Mouse (Mus musculus): Measurements from ENCODE around the gene Cfap126. TPM values are rescaled to one million over a fixed set of nuclear protein-coding genes. Genes with fewer than 3 reads are reported as not detected.
"Not testable (repeated sequence)": the region's sequence is repeated elsewhere in the genome, so short reads cannot be mapped to it uniquely, and the experiment has no call there.

Cfap126 gene
- polyA plus RNA-seq (2015; fragmentation: Nextera tagmentation; extraction: Ambion mirVana), result 2.3 and 2.7 TPM in 2 replicates

DNA sequence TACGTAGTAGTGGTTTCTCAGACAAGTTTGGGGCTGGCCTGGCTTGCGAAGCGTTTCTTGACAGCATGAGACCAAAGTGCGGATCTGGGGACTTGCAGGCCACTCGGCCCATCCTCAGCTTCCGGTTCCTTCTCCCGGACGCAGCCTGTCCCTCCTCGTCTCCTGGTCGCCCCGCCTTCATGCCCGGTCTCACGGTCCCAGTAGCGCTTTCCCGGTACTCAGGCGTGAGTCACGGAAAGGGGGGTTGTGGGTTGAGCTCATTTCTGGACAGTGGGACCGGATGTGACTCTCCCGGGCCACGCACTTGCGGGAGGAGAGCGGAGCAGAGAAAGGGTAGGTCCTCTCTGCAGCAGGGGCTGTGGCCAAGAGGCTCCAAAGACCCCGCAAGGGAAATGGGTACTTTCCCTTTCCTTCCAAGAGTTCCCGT, at the start of gene Cfap126:
Gene Cfap126 (plus strand): TSS at position 46 of the 427 bp plus-strand sequence.
- peak; percentile 43 for DNase-seq (ENCODE audit: low spot score)

DNA sequence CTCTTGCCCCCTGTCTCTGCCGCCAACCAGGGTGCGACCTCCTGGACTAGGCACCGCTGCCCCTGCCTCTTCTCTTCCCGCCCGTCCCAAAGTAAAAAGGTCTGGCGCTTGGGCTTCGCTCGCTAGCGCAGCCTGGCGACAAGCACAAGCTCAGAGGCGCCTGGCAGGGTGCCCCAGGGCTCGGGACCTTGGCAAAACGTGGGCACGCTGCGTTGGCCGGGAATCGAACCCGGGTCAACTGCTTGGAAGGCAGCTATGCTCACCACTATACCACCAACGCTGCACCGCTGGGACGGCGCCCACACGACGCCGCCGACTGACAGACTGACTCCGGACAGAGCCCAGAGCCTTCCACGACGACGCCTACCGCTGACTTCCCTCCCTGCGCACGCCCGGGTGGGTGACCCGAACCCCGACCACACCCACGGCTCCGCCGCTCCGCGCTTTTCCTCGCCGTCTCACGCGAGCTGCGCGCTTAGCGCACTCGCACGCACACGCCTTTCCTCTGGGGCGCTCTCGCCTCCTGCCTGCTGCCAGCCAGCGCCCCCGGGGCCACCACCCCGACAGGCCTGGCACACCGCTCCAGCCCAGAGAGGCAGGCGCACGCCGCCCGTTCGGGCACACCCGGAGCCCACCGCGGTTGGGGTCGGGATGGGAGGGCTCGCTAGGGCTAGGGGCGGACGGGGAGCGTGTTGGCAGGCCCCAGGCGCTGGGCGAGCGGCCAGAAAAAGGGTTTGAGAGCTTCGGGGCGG, 49.1 kb upstream of the Cfap126 start, which contains the start of gene Fcgr3:
Gene Fcgr3 (minus strand): TSS at position 445 of the 752 bp plus-strand sequence.
- DNase-seq (ENCODE audit: low spot score), result peak; percentile 69

DNA sequence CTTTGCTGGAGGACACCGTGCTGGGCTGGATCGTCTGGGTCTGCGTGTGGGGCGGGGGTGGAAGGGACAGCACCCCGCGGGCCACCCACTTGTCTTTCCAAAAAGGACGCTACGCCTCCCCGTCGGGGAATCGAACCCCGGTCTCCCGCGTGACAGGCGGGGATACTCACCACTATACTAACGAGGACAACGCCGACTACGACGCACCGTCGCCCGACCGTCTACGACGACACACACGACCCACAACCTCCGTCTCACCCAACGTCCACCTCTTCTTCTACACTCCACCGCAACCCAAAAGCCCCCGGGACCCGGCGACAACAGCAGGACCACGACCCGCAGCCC, 48.5 kb upstream of the Cfap126 start:
- DNase-seq (ENCODE audit: low spot score), result not testable (repeated sequence)

DNA sequence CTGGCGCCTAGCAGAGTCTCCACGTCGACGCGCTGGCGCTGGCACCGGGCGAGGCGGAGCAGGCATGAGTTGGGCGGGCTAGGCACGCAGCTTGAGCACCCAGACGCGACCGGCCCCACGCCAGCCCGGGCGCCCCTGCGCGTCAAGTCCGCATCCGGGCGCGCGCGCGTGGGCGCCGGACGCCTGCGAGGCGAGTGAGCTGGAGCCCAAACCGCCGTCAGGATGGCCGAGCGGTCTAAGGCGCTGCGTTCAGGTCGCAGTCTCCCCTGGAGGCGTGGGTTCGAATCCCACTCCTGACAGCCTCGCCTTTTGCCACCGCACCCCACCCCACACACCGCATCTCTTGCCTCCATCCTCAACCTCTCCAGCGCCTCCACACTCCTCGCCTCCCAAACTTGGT, 48.0 kb upstream of the Cfap126 start:
- DNase-seq (ENCODE audit: low spot score), result not testable (repeated sequence)

DNA sequence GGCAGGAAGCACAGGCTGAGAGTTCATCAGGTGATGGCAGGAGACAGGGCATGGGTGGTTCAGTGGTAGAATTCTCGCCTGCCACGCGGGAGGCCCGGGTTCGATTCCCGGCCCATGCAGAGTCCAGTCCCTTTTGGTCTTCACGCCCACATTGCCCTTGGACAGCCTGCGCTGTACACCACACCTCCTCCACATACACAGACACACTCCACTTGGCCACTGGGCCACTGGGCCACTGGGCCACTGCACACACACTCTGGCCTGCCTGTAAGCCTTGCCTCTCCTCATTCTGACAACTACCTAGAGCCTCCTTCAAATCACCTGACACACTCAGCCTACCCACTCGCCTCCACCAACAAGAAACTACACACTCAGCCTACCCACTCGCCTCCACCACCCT, 47.1 kb upstream of the Cfap126 start:
- DNase-seq (ENCODE audit: low spot score), result not testable (repeated sequence)

DNA sequence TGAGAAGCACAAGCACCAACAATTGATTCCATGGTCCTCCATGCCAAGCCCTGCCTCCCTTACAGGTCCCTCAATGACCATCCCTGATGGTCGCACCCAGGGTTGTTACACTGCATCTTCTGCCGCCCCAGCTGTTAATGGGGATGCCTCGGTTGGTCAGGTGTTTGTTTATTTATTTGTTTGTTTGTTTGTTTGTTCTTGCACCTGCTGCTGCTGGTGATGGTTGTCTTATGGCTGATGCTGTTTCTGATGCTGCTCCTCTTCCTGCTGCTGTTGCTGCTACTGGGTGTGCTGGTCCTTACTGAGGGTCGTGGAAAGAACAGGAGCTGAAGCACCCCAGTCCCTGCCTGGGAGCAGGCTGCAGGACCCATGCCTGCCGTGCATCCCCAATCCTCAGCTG, 45.8 kb upstream of the Cfap126 start:
- not testable (repeated sequence) for DNase-seq (ENCODE audit: low spot score)

DNA sequence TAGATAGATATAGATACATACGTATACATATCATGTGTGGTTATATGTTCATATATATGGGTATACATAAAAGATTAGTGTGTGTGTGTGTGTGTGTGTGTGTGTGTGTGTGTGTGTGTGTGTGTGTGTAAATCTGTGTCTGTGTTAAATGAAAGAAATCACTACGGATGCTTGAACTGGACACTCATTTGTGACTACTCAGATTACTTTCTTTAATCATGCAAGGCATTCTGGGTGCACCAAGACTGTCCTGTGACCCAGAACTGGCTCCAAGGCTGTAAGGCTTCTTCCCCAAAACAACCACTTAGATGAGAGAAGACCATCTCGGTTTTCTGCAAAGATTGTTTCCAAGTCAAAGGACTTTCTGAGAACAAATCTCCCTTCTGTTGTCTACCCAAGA, 44.2 kb upstream of the Cfap126 start:
- peak; percentile 21 for DNase-seq (ENCODE audit: low spot score)

DNA sequence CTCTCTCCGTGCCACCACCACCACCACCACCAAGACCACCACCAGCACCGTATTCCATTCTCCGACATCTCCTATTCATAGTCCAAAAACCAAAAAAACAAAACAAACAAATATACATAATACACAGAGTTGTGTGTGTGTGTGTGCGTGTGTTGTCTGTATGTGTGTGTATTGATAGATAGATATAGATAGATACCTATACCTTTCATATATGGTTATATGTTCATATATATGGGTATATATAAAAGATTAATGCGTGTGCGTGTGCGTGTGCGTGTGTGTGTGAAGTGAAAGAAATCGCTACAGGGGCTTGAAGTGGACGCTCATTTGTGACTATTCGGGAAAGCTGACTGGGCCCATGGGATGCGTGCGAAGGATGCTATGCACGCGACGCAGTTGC, 42.8 kb upstream of the Cfap126 start:
- not testable (repeated sequence) for DNase-seq (ENCODE audit: low spot score)

DNA sequence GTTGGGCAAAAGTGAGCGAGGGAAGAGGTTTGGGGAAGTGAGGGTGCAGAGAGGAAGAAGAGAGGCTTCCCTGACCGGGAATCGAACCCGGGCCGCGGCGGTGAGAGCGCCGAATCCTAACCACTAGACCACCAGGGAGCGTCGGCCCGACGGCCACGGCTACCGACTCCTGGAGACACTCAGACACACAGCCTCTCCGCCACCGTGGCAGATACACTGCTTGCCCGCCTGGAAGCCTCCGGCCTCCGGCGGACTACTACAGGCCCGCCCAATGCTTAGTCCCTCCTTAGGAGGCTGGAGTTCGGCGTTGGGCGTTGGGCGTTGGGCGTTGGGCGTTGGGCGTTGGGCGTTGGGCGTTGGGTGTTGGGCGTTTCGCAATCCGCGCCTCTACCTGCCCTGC, 42.0 kb upstream of the Cfap126 start:
- DNase-seq (ENCODE audit: low spot score), result not testable (repeated sequence)

DNA sequence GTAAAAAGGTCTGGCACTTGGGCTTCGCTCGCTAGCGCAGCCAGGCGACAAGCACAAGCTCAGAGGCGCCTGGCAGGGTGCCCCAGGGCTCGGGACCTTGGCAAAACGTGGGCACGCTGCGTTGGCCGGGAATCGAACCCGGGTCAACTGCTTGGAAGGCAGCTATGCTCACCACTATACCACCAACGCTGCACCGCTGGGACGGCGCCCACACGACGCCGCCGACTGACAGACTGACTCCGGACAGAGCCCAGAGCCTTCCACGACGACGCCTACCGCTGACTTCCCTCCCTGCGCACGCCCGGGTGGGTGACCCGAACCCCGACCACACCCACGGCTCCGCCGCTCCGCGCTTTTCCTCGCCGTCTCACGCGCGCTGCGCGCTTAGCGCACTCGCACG, 41.5 kb upstream of the Cfap126 start:
- DNase-seq (ENCODE audit: low spot score), result not testable (repeated sequence)

DNA sequence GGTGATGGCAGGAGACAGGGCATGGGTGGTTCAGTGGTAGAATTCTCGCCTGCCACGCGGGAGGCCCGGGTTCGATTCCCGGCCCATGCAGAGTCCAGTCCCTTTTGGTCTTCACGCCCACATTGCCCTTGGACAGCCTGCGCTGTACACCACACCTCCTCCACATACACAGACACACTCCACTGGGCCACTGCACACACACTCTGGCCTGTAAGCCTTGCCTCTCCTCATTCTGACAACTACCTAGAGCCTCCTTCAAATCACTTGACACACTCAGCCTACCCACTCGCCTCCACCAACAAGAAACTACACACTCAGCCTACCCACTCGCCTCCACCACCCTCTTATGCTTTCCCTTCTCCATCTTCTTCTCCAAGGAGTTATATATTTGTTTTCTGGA, 39.4 kb upstream of the Cfap126 start:
- not testable (repeated sequence) for DNase-seq (ENCODE audit: low spot score)

DNA sequence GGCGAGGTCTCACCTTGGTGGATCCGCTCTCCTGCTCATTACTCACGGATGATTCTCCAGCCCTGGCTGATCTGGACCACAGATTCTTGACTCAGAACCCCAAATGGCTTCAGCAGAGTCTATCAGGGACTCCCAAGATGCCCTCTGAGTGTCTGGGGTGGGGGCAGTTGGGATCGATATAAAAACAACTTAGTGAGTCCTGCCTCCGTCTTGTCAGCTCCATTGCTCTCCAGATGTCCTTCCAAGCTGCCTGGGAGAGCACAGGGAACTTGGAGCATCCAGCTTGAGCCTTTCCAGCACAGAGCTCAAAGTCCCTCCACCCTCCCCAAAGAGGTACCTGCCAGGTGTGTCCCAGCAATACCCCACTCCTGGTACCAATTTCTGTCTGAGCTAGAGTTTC, 37.5 kb upstream of the Cfap126 start:
- not testable (repeated sequence) for DNase-seq (ENCODE audit: low spot score)

DNA sequence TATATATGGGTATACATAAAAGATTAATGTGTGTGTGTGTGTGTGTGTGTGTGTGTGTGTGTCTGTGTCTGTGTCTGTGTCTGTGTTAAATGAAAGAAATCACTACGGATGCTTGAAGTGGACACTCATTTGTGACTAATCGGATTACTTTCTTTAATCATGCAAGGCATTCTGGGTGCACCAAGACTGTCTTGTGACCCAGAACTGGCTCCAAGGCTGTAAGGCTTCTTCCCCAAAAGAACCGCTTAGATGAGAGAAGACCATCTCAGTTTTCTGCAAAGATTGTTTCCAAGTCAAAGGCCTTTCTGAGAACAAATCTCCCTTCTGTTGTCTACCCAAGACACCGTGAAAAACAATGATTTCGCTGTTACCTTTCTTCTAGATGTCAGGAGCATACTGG, 36.5 kb upstream of the Cfap126 start:
- not testable (repeated sequence) for DNase-seq (ENCODE audit: low spot score)

DNA sequence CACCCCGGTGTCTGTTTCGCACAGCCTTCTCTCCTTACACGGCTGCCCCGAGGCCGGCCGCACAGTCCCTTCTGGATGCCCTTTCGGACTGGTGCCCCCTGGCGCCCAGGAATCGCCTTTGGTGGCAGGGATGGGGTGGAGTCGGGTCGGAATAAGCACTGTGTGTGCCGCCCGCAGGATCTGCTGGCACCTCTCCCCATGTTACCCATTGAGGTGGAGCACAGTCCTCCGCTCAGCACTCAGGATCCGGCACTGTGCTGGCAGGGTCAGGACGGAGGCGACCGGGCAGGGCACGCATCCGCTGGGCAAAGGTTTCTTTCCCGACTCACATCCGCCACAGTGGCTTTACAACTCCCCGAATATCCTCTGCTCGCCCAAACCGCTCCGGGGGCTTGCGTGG, 35.8 kb upstream of the Cfap126 start:
- not testable (repeated sequence) for DNase-seq (ENCODE audit: low spot score)

DNA sequence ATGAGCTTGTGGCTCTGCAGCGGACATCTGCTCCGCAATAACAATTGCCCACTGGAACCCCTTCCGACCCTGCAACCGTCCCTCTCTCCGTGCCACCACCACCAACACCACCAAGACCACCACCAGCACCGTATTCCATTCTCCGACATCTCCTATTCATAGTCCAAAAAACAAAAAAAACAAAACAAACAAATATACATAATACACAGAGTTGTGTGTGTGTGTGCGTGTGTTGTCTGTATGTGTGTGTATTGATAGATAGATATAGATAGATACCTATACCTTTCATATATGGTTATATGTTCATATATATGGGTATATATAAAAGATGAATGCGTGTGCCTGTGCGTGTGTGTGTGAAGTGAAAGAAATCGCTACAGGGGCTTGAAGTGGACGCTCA, 35.3 kb upstream of the Cfap126 start:
- DNase-seq (ENCODE audit: low spot score), result not testable (repeated sequence)

DNA sequence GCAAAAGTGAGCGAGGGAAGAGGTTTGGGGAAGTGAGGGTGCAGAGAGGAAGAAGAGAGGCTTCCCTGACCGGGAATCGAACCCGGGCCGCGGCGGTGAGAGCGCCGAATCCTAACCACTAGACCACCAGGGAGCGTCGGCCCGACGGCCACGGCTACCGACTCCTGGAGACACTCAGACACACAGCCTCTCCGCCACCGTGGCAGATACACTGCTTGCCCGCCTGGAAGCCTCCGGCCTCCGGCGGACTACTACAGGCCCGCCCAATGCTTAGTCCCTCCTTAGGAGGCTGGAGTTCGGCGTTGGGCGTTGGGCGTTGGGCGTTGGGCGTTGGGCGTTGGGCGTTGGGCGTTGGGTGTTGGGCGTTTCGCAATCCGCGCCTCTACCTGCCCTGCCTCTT, 34.4 kb upstream of the Cfap126 start:
- not testable (repeated sequence) for DNase-seq (ENCODE audit: low spot score)

DNA sequence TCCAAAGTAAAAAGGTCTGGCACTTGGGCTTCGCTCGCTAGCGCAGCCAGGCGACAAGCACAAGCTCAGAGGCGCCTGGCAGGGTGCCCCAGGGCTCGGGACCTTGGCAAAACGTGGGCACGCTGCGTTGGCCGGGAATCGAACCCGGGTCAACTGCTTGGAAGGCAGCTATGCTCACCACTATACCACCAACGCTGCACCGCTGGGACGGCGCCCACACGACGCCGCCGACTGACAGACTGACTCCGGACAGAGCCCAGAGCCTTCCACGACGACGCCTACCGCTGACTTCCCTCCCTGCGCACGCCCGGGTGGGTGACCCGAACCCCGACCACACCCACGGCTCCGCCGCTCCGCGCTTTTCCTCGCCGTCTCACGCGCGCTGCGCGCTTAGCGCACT, 33.9 kb upstream of the Cfap126 start:
- not testable (repeated sequence) for DNase-seq (ENCODE audit: low spot score)

DNA sequence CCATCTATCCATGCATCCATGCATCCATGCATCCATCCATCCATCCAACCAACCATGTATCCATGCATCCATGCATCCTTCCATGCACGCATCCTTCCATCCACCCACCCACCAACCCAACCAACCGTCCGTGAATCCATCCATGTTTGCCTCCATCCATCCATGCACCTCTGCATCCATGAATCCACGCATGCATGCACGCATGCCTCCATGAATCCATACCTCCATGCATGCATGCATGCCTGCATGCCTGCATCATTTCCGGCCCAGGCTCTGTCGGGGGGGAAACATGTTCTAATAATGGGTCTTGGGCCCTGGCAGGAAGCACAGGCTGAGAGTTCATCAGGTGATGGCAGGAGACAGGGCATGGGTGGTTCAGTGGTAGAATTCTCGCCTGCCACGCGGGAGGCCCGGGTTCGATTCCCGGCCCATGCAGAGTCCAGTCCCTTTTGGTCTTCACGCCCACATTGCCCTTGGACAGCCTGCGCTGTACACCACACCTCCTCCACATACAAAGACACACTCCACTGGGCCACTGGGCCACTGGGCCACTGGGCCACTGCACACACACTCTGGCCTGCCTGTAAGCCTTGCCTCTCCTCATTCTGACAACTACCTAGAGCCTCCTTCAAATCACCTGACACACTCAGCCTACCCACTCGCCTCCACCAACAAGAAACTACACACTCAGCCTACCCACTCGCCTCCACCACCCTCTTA, 32.0 kb upstream of the Cfap126 start:
- DNase-seq (ENCODE audit: low spot score), result not testable (repeated sequence)

DNA sequence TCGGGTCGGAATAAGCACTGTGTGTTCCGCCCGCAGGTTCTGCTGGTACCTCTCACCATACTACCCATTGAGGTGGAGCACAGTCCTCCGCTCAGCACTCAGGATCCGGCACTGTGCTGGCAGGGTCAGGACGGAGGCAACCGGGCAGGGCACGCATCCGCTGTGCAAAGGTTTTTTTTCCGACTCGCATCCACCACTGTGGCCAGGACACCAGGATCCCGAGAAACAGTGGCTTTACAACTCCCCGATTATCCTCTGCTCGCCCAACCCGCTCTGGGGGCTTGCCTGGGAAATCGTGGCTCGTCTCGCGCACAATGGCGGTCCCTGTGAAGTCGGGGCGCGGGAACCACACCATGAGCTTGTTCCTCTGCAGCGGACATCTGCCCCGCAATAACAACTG, 28.0 kb upstream of the Cfap126 start:
- no peak for DNase-seq (ENCODE audit: low spot score)

DNA sequence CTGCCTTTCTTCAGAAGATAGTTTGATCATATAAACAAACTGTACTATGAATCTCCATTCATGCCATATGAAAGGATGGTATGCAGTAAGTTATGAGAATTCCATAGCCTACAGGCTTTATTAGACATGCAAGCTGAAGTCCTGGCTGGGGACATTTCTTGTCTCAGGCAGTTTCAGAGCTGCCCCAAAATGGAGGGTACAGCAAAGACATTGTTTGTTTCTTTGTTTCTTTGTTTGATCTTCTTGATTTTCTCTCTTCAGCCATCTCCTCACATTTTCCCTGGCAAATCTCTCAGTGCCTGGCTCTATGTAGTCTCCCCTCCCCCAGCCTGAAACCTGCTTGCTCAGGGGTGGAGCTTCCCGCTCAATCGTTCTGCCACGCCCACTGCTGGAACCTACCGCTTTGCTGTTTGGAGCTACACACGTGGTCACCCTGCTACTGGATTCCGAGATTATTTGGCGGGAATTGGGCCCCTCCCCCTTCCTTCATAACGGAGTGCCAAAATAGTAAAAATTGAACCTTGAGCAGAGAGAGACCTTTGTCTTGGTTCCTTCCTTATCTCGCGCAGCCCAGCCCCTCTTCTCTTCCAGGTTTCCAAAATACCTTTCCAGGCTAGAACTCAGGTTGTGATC, 25.4 kb upstream of the Cfap126 start:
- DNase-seq (ENCODE audit: low spot score), result not testable (repeated sequence)

DNA sequence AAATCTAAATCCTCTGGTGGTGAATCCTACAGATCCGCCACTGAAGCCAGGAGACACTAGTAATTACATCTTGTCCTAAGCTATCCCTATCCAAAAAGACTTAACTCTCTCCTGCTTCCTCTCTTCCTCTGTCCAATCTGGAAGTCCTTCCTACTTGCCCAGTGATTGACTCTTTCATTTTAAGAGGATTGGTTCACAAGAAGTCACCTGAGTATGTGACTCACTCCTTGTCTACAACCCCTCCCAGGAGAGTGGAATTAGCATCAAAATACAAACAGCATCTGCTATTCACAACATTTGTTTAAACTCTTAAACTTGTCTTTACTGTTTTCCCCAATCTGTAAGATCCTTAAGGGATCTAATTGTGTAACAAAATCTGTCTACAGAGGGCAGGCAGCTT, 23.8 kb upstream of the Cfap126 start:
- no peak for DNase-seq (ENCODE audit: low spot score)

DNA sequence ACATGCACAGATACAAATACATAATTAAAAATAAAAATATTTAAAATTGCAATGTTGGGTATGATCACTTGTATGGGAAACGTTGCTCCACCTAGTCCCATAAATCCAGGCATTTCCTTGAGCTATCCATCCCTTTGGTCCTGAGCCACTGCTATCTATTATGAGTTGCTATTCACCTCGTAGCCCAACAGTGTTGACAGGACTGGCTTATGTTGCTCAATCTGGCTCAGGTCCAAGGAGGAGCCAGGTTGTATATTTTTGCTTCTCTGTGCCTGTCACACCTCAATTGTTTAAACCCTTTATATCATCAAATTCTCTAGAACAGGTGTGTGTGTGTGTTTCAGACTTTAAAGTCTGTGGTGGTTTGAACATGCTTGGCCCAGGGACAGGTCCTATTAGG, 23.0 kb upstream of the Cfap126 start:
- DNase-seq (ENCODE audit: low spot score), result no peak

Measured in thymus, postnatal 0 days (tissue).